In genomic region chr17:46774131-46774472, GRCm38 (mm10) we compare ENCODE assay signal across 10 mouse cellular contexts. TPM values are rescaled to one million over a fixed set of nuclear protein-coding genes. Genes with fewer than 3 reads are reported as not detected.
DNase-seq lines count a peak whose midpoint lies in the region; ATAC-seq and TF ChIP-seq lines count a peak whose summit lies in the region.
"Had no signal": no experiment of that assay in that cellular context is flagged by ENCODE, and none has a peak within 500 bp of the region (broad histone marks: within the 10 kb centered on the region; RNA-seq: fewer than 3 reads in every experiment).

No protein-coding gene starts in this region.

- no peak for TF ChIP-seq POLR2A in limb, embryonic 14.5 days (IDR thresholded peaks at IDR 0.05; ENCODE audit: borderline replicate concordance, extremely low read depth, insufficient read depth, insufficient read length)

- no peak overlapping the region for H3K9ac ChIP-seq in kidney, embryonic 16.5 days (replicated peaks; ENCODE audit: low read length)
- no peak overlapping the region for H3K9ac ChIP-seq in embryonic facial prominence, embryonic 15.5 days
- H3K9ac ChIP-seq in limb, embryonic 14.5 days (ENCODE audit: low read depth, low read length, severe bottlenecking) = no peak overlapping the region
- H3K9ac ChIP-seq in neural tube, embryonic 13.5 days = peak overlapping the region; percentile 88; the same call in 1 of the 2 replicates

- H3K4me1 ChIP-seq in kidney, embryonic 16.5 days (ENCODE audit: insufficient read depth, low read length) = peaks cover 15% of the 10 kb centered on the region
- peaks cover 12% of the 10 kb centered on the region for H3K4me1 ChIP-seq in embryonic facial prominence, embryonic 15.5 days
- peaks cover 10% of the 10 kb centered on the region for H3K4me1 ChIP-seq in limb, embryonic 14.5 days (ENCODE audit: control insufficient read depth, insufficient read depth, low read length)
- peaks cover 22% of the 10 kb centered on the region for H3K4me1 ChIP-seq in neural tube, embryonic 13.5 days (replicated peaks)

- ATAC-seq in kidney, embryonic 16.5 days (ENCODE audit: low FRiP score, low TSS enrichment) = no peak
- no peak for ATAC-seq in embryonic facial prominence, embryonic 15.5 days (ENCODE audit: insufficient number of reproducible peaks, low FRiP score, low TSS enrichment, low read depth)
- ATAC-seq in limb, embryonic 14.5 days (ENCODE audit: low FRiP score, low read depth) = no peak
- ATAC-seq in neural tube, embryonic 13.5 days (ENCODE audit: low read depth) = no peak
- ATAC-seq: inflammation-experienced regulatory T-cells, adult 6 months had no signal

- H3K9me3 ChIP-seq in kidney, embryonic 16.5 days (ENCODE audit: low read length) = no peaks in the 10 kb centered on the region
- H3K9me3 ChIP-seq in embryonic facial prominence, embryonic 15.5 days (replicated peaks) = no peaks in the 10 kb centered on the region
- no peaks in the 10 kb centered on the region for H3K9me3 ChIP-seq in limb, embryonic 14.5 days (ENCODE audit: control insufficient read depth, low read length)
- no peaks in the 10 kb centered on the region for H3K9me3 ChIP-seq in neural tube, embryonic 13.5 days

- no peak overlapping the region for H3K27ac ChIP-seq in kidney, embryonic 16.5 days (ENCODE audit: low read length)
- H3K27ac ChIP-seq in embryonic facial prominence, embryonic 15.5 days (replicated peaks) = peak overlapping the region; percentile 22; the same call in 1 of the 2 replicates
- H3K27ac ChIP-seq in limb, embryonic 14.5 days (replicated peaks; ENCODE audit: low read depth, low read length) = no peak overlapping the region
- H3K27ac ChIP-seq in neural tube, embryonic 13.5 days (replicated peaks) = no peak overlapping the region; the same call in 1 of the 2 replicates

- peaks cover 42% of the 10 kb centered on the region for H3K36me3 ChIP-seq in kidney, embryonic 16.5 days (ENCODE audit: insufficient read depth, low read length)
- peaks cover 50% of the 10 kb centered on the region for H3K36me3 ChIP-seq in embryonic facial prominence, embryonic 15.5 days
- H3K36me3 ChIP-seq in limb, embryonic 14.5 days (ENCODE audit: control insufficient read depth, insufficient read depth, low read length) = peaks cover 44% of the 10 kb centered on the region
- peaks cover 52% of the 10 kb centered on the region for H3K36me3 ChIP-seq in neural tube, embryonic 13.5 days

- H3K4me2 ChIP-seq in kidney, embryonic 16.5 days (replicated peaks; ENCODE audit: low read depth, low read length) = peak overlapping the region; percentile 82
- H3K4me2 ChIP-seq in embryonic facial prominence, embryonic 15.5 days (replicated peaks) = peak overlapping the region; percentile 80
- H3K4me2 ChIP-seq in limb, embryonic 14.5 days (replicated peaks; ENCODE audit: low read depth, low read length, severe bottlenecking) = peak overlapping the region; percentile 58; the same call in 1 of the 2 replicates
- peak overlapping the region; percentile 80 for H3K4me2 ChIP-seq in neural tube, embryonic 13.5 days

- H3K4me3 ChIP-seq in kidney, embryonic 16.5 days (ENCODE audit: low read length) = 0 out of 2 replicates have a peak overlapping the region, but pooled peaks have one; percentile 96
- H3K4me3 ChIP-seq in embryonic facial prominence, embryonic 15.5 days (replicated peaks) = peak overlapping the region; percentile 98
- no peak overlapping the region for H3K4me3 ChIP-seq in limb, embryonic 14.5 days (replicated peaks; ENCODE audit: low read length)
- no peak overlapping the region for H3K4me3 ChIP-seq in neural tube, embryonic 13.5 days

- 36% methylated on average over 2 of the region's 2 CpGs for WGBS in kidney, embryonic 16.5 days
- WGBS in embryonic facial prominence, embryonic 15.5 days = 40% methylated on average over 2 of the region's 2 CpGs
- 50% methylated on average over 2 of the region's 2 CpGs for WGBS in limb, embryonic 14.5 days
- 43% methylated on average over 2 of the region's 2 CpGs for WGBS in neural tube, embryonic 13.5 days

- no peak for DNase-seq in kidney, postnatal 25 days
- DNase-seq in limb, embryonic 14.5 days (ENCODE audit: low spot score) = no peak
- DNase-seq in gastrocnemius, adult 18-20 months (ENCODE audit: low spot score) = no peak
- no peak for DNase-seq in right cerebral cortex, adult 18-20 months
- DNase-seq: thymus, adult 2 months had no signal

- H3K27me3 ChIP-seq in kidney, embryonic 16.5 days (ENCODE audit: insufficient read depth, low read length) = no peaks in the 10 kb centered on the region
- no peaks in the 10 kb centered on the region for H3K27me3 ChIP-seq in embryonic facial prominence, embryonic 15.5 days
- H3K27me3 ChIP-seq in limb, embryonic 14.5 days (ENCODE audit: control insufficient read depth, insufficient read depth, low read length) = no peaks in the 10 kb centered on the region
- no peaks in the 10 kb centered on the region for H3K27me3 ChIP-seq in neural tube, embryonic 13.5 days

RNA-seq across cellular contexts. Expression of gene 2310039H08Rik, which starts 1.7 kb away (rescaled TPM):
- 76.1 and 89.9 TPM in 2 replicates for polyA plus RNA-seq in kidney, embryonic 16.5 days (2015; fragmentation: Nextera tagmentation; extraction: Ambion mirVana)
- polyA plus RNA-seq in embryonic facial prominence, embryonic 15.5 days (2015; fragmentation: Nextera tagmentation; extraction: Ambion mirVana) = 82.4 and 84.0 TPM in 2 replicates
- polyA plus RNA-seq in limb, embryonic 14.5 days (2012; rRNA removed) = 85.4 and 110 TPM in 2 replicates
- 82.7 and 106 TPM in 2 replicates for polyA plus RNA-seq in limb, embryonic 14.5 days (2014; fragmentation: Nextera tagmentation; extraction: Ambion mirVana)
- polyA plus RNA-seq in neural tube, embryonic 13.5 days (2015; fragmentation: Nextera tagmentation; extraction: Ambion mirVana) = 47.3 and 56.2 TPM in 2 replicates
- total RNA-seq in gastrocnemius, adult 18-20 months (2021) = 10 to 100 TPM; 38.2 to 40.1 TPM

RNA-seq across cellular contexts. Expression of gene Rpl7l1, which starts 8.4 kb away (rescaled TPM):
- polyA plus RNA-seq in kidney, embryonic 16.5 days (2015; fragmentation: Nextera tagmentation; extraction: Ambion mirVana) = 165 and 173 TPM in 2 replicates
- polyA plus RNA-seq in embryonic facial prominence, embryonic 15.5 days (2015; fragmentation: Nextera tagmentation; extraction: Ambion mirVana) = 136 and 145 TPM in 2 replicates
- polyA plus RNA-seq in limb, embryonic 14.5 days (2012; rRNA removed) = 69.8 and 101 TPM in 2 replicates
- 126 and 131 TPM in 2 replicates for polyA plus RNA-seq in limb, embryonic 14.5 days (2014; fragmentation: Nextera tagmentation; extraction: Ambion mirVana)
- polyA plus RNA-seq in neural tube, embryonic 13.5 days (2015; fragmentation: Nextera tagmentation; extraction: Ambion mirVana) = 93.4 and 108 TPM in 2 replicates
- 10 to 100 TPM; 36.7 to 37.9 TPM for total RNA-seq in gastrocnemius, adult 18-20 months (2021)

RNA-seq across cellular contexts. Expression of gene Ptcra, which starts 10.6 kb away (rescaled TPM):
- 0.22 and 0.29 TPM in 2 replicates for polyA plus RNA-seq in kidney, embryonic 16.5 days (2015; fragmentation: Nextera tagmentation; extraction: Ambion mirVana)
- polyA plus RNA-seq in embryonic facial prominence, embryonic 15.5 days (2015; fragmentation: Nextera tagmentation; extraction: Ambion mirVana) = 0.41 and 0.47 TPM in 2 replicates
- polyA plus RNA-seq in limb, embryonic 14.5 days (2012; rRNA removed) = 0.20 and 0.30 TPM in 2 replicates
- polyA plus RNA-seq in limb, embryonic 14.5 days (2014; fragmentation: Nextera tagmentation; extraction: Ambion mirVana) = 0.19 and 0.57 TPM in 2 replicates
- polyA plus RNA-seq in neural tube, embryonic 13.5 days (2015; fragmentation: Nextera tagmentation; extraction: Ambion mirVana) = 0.39 TPM in 1 of 2 replicates, not detected in the other
- not detected for total RNA-seq in gastrocnemius, adult 18-20 months (2021)
- total RNA-seq: left cerebral cortex, postnatal 25 days had no signal

RNA-seq across cellular contexts. Expression of gene Cnpy3, which starts 22.1 kb away (rescaled TPM):
- polyA plus RNA-seq in kidney, embryonic 16.5 days (2015; fragmentation: Nextera tagmentation; extraction: Ambion mirVana) = 85.9 and 94.5 TPM in 2 replicates
- polyA plus RNA-seq in embryonic facial prominence, embryonic 15.5 days (2015; fragmentation: Nextera tagmentation; extraction: Ambion mirVana) = 74.2 and 78.2 TPM in 2 replicates
- polyA plus RNA-seq in limb, embryonic 14.5 days (2012; rRNA removed) = 67.3 and 68.2 TPM in 2 replicates
- polyA plus RNA-seq in limb, embryonic 14.5 days (2014; fragmentation: Nextera tagmentation; extraction: Ambion mirVana) = 64.0 and 69.3 TPM in 2 replicates
- polyA plus RNA-seq in neural tube, embryonic 13.5 days (2015; fragmentation: Nextera tagmentation; extraction: Ambion mirVana) = 60.9 and 63.4 TPM in 2 replicates
- 1 to 10 TPM; 7.0 to 8.2 TPM for total RNA-seq in gastrocnemius, adult 18-20 months (2021)

RNA-seq across cellular contexts. Expression of gene Gnmt, which starts 45.1 kb away (rescaled TPM):
- polyA plus RNA-seq in kidney, embryonic 16.5 days (2015; fragmentation: Nextera tagmentation; extraction: Ambion mirVana) = 2.4 and 2.7 TPM in 2 replicates
- 2.0 and 2.1 TPM in 2 replicates for polyA plus RNA-seq in embryonic facial prominence, embryonic 15.5 days (2015; fragmentation: Nextera tagmentation; extraction: Ambion mirVana)
- 0.77 and 1.1 TPM in 2 replicates for polyA plus RNA-seq in limb, embryonic 14.5 days (2012; rRNA removed)
- polyA plus RNA-seq in limb, embryonic 14.5 days (2014; fragmentation: Nextera tagmentation; extraction: Ambion mirVana) = 0.46 and 0.78 TPM in 2 replicates
- 1.1 and 1.8 TPM in 2 replicates for polyA plus RNA-seq in neural tube, embryonic 13.5 days (2015; fragmentation: Nextera tagmentation; extraction: Ambion mirVana)
- 1 to 10 TPM; 2.2 to 3.4 TPM for total RNA-seq in gastrocnemius, adult 18-20 months (2021)

Comparison
In these comparisons a context has a peak if more than half of its experiments do, and no peak if none do; other contexts are left out.
1. H3K4me3 ChIP-seq: peak in kidney, embryonic 16.5 days (single experiment) and embryonic facial prominence, embryonic 15.5 days (single experiment); none in limb, embryonic 14.5 days (single experiment) and neural tube, embryonic 13.5 days (single experiment).
2. Peak in every context shown above with its lines, with median percentiles within 50 percentile points of each other: H3K4me2 ChIP-seq.